Mouse (Mus musculus) stomach, postnatal 0 days (tissue): ENCODE results near the gene Agrp.

Experiments used
- CTCF ChIP-seq: IDR thresholded peaks from 2 replicates; pipeline ENCODE4 v1.5.1; 2016; ENCODE audit warnings: antibody characterized with exemption, low read depth, mild to moderate bottlenecking, moderate library complexity
- EP300 ChIP-seq: optimal IDR thresholded peaks from 2 replicates; pipeline ENCODE3; 2016; ENCODE audit warnings: antibody characterized with exemption

- TF ChIP-seq EP300 (no peak), CTCF (no peak)
Measured at GRCm38 (mm10) chr8:105640511-105640910, 3.3 kb upstream of the Agrp start.
